Mouse (Mus musculus) stomach, postnatal 0 days (tissue): ENCODE data around the gene Afap1.

Experiments
- CTCF ChIP-seq: IDR thresholded peaks from 2 replicates; pipeline ENCODE4 v1.5.1; 2016; ENCODE audit warnings: antibody characterized with exemption, low read depth, mild to moderate bottlenecking, moderate library complexity
- EP300 ChIP-seq: optimal IDR thresholded peaks from 2 replicates; pipeline ENCODE3; 2016; ENCODE audit warnings: antibody characterized with exemption

DNA sequence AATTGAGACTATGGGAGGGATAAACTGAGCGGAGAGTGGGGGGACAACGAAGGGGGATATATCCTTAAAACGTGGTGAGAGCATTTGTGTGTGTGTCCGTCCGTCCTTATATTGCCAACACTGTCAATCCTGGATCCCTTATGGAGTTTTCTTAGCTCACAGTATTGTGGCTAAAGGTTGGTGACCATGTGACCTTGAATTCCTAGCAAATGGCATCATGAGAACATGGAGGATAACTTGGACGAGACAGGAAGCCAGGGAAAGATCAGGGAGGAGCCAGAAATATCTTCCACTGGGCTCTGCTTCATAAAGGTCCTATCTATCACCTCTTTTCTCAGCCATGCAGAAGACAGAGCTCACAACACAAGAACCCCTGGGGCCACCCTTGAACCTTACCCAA, 30.3 kb downstream of the Afap1 start:
- TF ChIP-seq EP300 = no peak
- no peak for TF ChIP-seq CTCF
